Mouse (Mus musculus) embryonic facial prominence, embryonic 12.5 days (tissue): Measurements from ENCODE around the gene Atp5d. TPM values are rescaled to one million over a fixed set of nuclear protein-coding genes. Genes with fewer than 3 reads are reported as not detected.

Source experiments
- ATAC-seq: fragments of 200-750 bp; cut with Nextera tagmentation; 2 replicates; pipeline ENCODE4 v1.8.0; 2017; ENCODE audit not compliant: insufficient number of reproducible peaks, insufficient read depth, low FRiP score, low TSS enrichment
- H3K27ac ChIP-seq: fragments of 300-500 bp; sonication (generic); 2 replicates; pipeline ENCODE4 v1.5.1; 2016; ENCODE audit warnings: mild to moderate bottlenecking
- H3K27me3 ChIP-seq: fragments of 300-500 bp; sonication (generic); 2 replicates; pipeline ENCODE4 v1.6.1; 2016; ENCODE audit warnings: mild to moderate bottlenecking, moderate library complexity
- H3K36me3 ChIP-seq: fragments of 300-500 bp; sonication (generic); 2 replicates; pipeline ENCODE4 v1.6.1; 2016; ENCODE audit warnings: mild to moderate bottlenecking
- H3K4me1 ChIP-seq: fragments of 300-500 bp; sonication (generic); 2 replicates; pipeline ENCODE4 v1.6.1; 2016
- H3K4me2 ChIP-seq: fragments of 300-500 bp; sonication (generic); replicated peaks from 2 replicates; pipeline ENCODE4 v1.6.1; 2016; ENCODE audit warnings: mild to moderate bottlenecking, moderate library complexity
- H3K4me3 ChIP-seq: fragments of 300-500 bp; sonication (generic); 2 replicates; pipeline ENCODE4 v1.5.1; 2016; ENCODE audit warnings: mild to moderate bottlenecking
- H3K9ac ChIP-seq: fragments of 300-500 bp; sonication (generic); 2 replicates; pipeline ENCODE4 v1.6.1; 2016; ENCODE audit warnings: mild to moderate bottlenecking, moderate library complexity
- H3K9me3 ChIP-seq: fragments of 300-500 bp; sonication (generic); 2 replicates; pipeline ENCODE4 v1.6.1; 2016; ENCODE audit warnings: mild to moderate bottlenecking, moderate library complexity
- WGBS: fragments of 180-500 bp; shearing (Covaris S2); methylation state at CpG from one replicate; pipeline ENCODE4 v1.1.7; 2016; 5-methylcytosine and 5-hydroxymethylcytosine counted together
- polyA plus RNA-seq: library from polyadenylated mRNA; unstranded; fragments of >200 nt; fragmentation: Nextera tagmentation; extraction: Ambion mirVana; gene quantifications from 2 replicates; pipeline ENCODE4 v1.2.1, GENCODE M21; 2016

Atp5d gene
- polyA plus RNA-seq, 1 experiment from 2014 or later = 457 TPM

DNA sequence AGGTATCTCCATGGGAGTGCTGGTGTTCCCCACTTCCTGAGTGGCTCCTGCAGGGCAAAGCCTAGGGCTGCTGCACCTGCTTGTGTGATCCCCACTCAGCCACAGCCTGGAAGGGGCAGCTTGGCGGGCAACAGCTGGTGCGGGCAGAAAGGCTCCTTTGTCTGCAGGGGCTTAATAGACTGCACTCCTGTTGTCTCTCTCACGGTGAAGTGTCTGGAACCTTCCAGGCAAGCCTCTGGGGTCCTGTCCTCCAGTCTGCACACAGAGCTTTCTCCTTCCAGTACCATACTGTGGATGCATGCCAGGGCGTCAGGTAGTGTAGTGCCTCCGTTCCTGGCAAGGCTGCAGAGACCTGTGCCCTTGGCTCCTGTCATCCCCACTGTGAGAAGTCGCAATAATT, 19.9 kb upstream of the Atp5d start:
- no peaks in the 10 kb centered on the region for H3K9me3 ChIP-seq
- H3K4me3 ChIP-seq = peak overlapping the region; percentile 67
- peaks cover 33% of the 10 kb centered on the region for H3K4me1 ChIP-seq
- peak overlapping the region; percentile 92 for H3K4me2 ChIP-seq
- H3K27ac ChIP-seq = no peak overlapping the region
- peak overlapping the region; percentile 32; the same call in 1 of the 2 replicates for H3K9ac ChIP-seq
- ATAC-seq = no peak
- H3K27me3 ChIP-seq = no peaks in the 10 kb centered on the region
- WGBS = 68% methylated on average over 6 of the region's 6 CpGs
- H3K36me3 ChIP-seq = peaks cover 42% of the 10 kb centered on the region

DNA sequence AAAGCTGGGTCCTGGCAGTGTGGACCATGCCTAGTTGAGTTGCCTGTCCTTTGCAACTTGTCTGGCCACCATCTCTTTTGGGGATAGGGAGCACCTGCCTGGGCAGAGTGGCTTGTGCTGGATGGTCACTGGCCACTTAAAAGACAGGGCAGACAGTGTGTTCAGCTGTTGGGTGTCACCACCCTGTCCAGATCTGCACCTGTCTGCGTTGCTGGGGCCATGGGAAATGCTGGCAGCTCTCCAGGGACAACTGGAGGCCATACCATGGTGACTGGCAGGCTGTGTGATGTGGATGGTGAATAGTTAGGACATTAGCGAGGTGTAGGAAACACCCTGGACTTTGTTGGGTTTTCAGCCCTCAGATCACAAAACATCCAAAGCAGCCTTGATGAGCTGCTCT, 18.3 kb upstream of the Atp5d start:
- Histone ChIP-seq H3K4me2 (no peak overlapping the region), H3K9ac (peak overlapping the region; percentile 26; the same call in 1 of the 2 replicates), H3K4me3 (no peak overlapping the region), H3K36me3 (peaks cover 55% of the 10 kb centered on the region), H3K27ac (no peak overlapping the region), H3K4me1 (peaks cover 30% of the 10 kb centered on the region), H3K27me3 (no peaks in the 10 kb centered on the region), H3K9me3 (no peaks in the 10 kb centered on the region)
- WGBS = 89% methylated on average over 2 of the region's 2 CpGs
- no peak for ATAC-seq

DNA sequence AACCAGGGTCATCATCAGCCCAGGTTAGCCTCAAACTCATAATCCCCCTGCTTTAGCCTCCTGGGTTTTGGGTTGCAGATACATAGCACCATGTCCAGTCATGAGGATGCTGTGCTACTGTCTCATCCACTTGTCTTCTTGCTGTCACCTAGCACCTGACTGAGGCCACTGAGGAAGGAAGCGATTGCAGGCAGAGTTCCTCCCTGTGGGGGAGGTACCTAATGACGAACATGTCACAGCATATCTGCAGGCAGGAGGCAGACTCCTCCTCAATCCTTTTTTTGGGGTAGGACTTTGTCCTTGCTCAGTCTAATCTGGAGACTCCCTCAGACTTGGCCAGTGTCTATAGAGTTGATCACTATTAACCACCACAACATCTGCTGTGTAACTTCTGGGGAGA, 16.8 kb upstream of the Atp5d start:
- Histone ChIP-seq H3K27me3 (no peaks in the 10 kb centered on the region), H3K4me2 (no peak overlapping the region), H3K4me1 (peaks cover 30% of the 10 kb centered on the region), H3K36me3 (peaks cover 70% of the 10 kb centered on the region), H3K27ac (no peak overlapping the region), H3K4me3 (no peak overlapping the region), H3K9ac (no peak overlapping the region), H3K9me3 (no peaks in the 10 kb centered on the region)
- WGBS = 91% methylated on average over 2 of the region's 2 CpGs
- ATAC-seq = no peak

DNA sequence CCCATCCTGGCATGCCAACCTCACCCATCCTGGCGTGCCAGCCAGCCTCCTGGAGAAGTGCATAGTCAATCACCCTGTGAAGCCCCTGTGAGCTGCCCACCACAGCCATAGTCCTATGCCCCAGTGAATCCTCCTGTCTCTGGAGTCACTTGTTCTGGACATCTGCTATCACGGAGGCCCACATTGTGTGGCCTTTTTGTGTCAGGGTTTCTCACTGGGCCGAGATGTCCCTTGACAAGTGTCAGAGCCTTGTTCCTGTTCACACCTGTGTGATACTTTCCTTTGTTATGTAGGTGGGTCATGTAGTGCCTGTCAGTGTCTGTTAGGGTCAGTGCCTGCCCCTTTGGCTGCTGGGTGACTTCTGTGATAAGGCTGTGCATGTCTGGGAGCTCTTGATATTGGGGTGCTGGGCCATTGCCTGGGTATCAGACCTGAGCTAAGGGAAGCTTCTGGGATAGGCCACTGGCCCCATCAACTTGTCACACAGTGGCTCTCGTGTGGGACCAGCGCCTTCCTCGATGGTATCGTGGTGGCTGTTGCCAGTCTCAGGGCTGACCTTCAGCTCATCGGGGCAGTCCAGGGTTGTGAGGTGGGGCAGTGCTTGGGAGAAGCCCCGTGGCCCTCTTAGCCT, 14.4 kb upstream of the Atp5d start:
- no peak overlapping the region for H3K4me3 ChIP-seq
- H3K4me1 ChIP-seq = 0 out of 2 replicates have a peak, but pooled peaks cover 7% of the 10 kb centered on the region
- H3K9ac ChIP-seq = no peak overlapping the region
- no peaks in the 10 kb centered on the region for H3K27me3 ChIP-seq
- no peak for ATAC-seq
- peaks cover 82% of the 10 kb centered on the region for H3K36me3 ChIP-seq
- no peak overlapping the region for H3K4me2 ChIP-seq
- 92% methylated on average over 9 of the region's 9 CpGs for WGBS
- H3K27ac ChIP-seq = no peak overlapping the region
- no peaks in the 10 kb centered on the region for H3K9me3 ChIP-seq

DNA sequence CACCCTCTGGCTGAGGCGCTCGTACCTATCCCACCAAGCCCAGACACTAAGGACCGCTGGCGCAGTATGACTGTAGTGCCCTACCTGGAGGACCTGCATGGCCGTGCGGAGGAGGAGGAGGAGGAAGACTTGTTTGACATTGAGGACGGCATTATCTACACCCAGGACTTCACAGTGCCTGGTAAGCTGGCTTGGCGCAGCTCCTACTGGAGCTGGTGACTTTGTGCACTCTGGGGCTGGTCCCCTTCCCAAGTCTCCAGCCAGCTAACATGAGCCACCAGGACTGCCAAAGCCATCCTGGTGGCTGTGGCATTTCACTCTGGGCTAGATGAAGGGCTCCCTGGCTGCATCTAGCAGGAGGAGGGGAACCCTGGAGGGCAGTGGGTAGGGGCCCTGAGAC, 10.5 kb upstream of the Atp5d start:
- no peak for ATAC-seq

DNA sequence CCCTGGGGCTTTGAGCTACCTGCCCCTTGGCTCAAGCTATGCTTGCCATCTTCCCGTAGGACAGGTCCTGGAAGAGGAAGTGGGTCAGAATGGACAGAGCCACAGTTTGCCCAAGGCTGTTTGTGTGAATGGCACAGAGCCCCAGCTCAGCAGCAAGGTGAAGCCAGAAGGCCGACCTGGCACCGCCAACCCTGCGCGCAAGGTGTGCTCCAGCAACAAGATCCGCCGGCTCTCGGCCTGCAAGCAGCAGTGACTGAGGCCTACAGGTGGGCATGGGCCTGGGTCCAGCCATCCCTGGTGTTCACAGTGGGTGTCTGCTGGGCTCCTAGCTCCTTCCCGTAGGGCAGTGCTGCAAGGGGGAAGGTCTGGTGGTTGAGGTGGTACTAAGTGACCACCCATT, 8.6 kb upstream of the Atp5d start:
- no peaks in the 10 kb centered on the region for H3K9me3 ChIP-seq
- H3K4me3 ChIP-seq = no peak overlapping the region
- ATAC-seq = no peak
- H3K9ac ChIP-seq = no peak overlapping the region
- H3K36me3 ChIP-seq = peaks cover 97% of the 10 kb centered on the region
- no peak overlapping the region for H3K27ac ChIP-seq
- H3K27me3 ChIP-seq = peaks cover 4% of the 10 kb centered on the region
- no peak overlapping the region for H3K4me2 ChIP-seq
- WGBS = 91% methylated on average over 9 of the region's 9 CpGs
- peaks cover 15% of the 10 kb centered on the region for H3K4me1 ChIP-seq

More for the DNA sequence above, 10.5 kb upstream of the Atp5d start:
- Histone ChIP-seq H3K36me3 (peaks cover 90% of the 10 kb centered on the region), H3K4me1 (peaks cover 15% of the 10 kb centered on the region), H3K9ac (no peak overlapping the region), H3K27ac (no peak overlapping the region), H3K9me3 (no peaks in the 10 kb centered on the region), H3K4me2 (no peak overlapping the region), H3K4me3 (no peak overlapping the region), H3K27me3 (no peaks in the 10 kb centered on the region)
- whole genome bisulfite sequencing = 90% methylated on average over 8 of the region's 8 CpGs

DNA sequence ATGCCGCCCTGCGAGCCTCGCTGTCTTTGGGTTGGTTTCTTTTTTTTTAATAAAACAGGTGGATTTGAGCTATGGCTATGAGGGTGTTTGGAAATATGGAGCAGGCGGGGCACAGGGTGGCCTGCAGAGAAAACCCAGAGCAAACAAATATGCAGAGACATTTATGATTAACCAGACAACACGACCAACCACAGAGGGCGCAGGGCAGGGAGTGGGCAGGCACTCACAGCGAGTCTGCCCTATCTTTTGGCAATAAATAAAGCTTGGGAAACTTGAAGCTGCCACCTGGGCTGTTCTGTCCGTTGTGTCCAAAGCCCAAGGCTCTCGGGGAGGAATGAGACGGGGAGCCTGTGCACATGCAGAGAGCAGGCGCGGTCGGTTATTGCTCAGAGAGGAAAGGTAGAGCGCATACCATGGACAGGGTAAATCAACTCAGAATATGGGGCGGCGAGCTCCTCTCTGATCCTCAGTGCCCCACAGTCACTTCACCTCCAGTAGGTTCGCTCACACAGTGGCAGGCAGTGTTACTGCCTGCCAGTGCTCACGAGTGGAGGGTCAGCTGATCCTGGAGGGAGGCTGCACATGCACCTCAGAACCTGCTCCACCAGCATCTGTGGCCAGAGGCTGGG, 7.9 kb upstream of the Atp5d start:
- 0 out of 2 replicates have a peak overlapping the region, but pooled peaks have one; percentile 23 for H3K27ac ChIP-seq

DNA sequence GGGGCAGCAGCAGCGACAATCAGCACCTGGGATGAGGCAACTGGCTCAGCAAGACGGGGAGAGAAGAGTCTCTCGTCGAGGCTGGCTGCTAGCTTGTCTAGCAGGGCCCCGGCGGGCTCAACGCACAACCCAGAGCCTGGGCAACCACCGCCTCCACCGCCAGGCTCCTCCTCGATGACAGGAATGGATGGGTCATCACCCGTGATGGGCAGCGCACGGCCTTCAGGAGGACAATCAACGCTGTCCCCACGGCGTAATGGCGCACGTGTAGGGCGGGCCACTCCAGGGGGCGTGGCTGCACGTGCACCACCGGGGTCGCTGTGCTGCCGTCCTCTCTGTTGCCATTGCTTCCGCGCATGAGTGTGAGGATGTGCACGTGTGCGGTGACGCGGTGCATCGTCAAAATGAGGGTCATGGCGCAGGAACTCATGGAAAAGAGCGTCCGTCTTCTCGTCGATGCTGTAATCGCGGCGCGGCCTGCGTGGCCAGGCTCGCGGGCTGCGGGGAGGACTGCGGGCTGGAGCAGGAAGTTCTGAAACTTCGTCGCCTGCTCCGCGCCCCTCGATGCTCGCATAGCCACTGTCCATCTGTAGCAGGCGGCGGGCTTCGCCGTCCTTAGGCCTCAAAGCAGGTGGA, 7.0 kb upstream of the Atp5d start:
- WGBS = 14% methylated on average over 55 of the region's 55 CpGs
- H3K4me2 ChIP-seq = peak overlapping the region; percentile 48
- peak overlapping the region; percentile 27 for H3K4me3 ChIP-seq
- ATAC-seq = no peak
- H3K27ac ChIP-seq = peak overlapping the region; percentile 30; the same call in 1 of the 2 replicates
- no peaks in the 10 kb centered on the region for H3K9me3 ChIP-seq
- H3K27me3 ChIP-seq = peaks cover 20% of the 10 kb centered on the region
- peaks cover 81% of the 10 kb centered on the region for H3K36me3 ChIP-seq
- H3K9ac ChIP-seq = peak overlapping the region; percentile 47
- H3K4me1 ChIP-seq = peaks cover 18% of the 10 kb centered on the region

More for the DNA sequence above, 7.9 kb upstream of the Atp5d start:
- H3K27me3 ChIP-seq = peaks cover 10% of the 10 kb centered on the region
- 84% methylated on average over 18 of the region's 18 CpGs for WGBS
- no peak overlapping the region for H3K4me3 ChIP-seq
- H3K4me2 ChIP-seq = no peak overlapping the region
- ATAC-seq = no peak
- H3K36me3 ChIP-seq = peaks cover 91% of the 10 kb centered on the region
- no peak overlapping the region for H3K9ac ChIP-seq
- H3K9me3 ChIP-seq = no peaks in the 10 kb centered on the region
- H3K4me1 ChIP-seq = peaks cover 15% of the 10 kb centered on the region

DNA sequence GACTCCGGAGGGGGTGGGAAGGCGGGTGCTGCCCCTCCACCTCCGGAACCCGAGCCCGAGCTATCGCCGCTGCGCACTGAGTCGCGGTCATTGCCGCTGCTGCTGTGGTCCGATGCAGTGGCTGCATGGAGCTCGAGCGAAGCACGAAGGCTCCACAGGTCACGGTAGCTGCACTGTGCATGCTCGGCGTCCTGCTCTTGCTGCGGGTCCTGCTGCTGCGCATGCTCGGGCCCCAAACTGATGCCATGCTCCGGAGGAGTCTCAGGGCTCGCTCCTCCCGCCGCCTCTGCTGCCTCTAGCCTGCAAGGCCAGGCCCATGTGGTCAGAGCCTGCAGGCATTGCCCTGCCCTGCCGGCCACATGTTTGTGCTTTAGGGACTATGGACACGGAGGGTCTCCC, 6.5 kb upstream of the Atp5d start:
- H3K27me3 ChIP-seq = peaks cover 25% of the 10 kb centered on the region
- H3K4me2 ChIP-seq = peak overlapping the region; percentile 48
- H3K4me3 ChIP-seq = peak overlapping the region; percentile 27
- H3K4me1 ChIP-seq = peaks cover 23% of the 10 kb centered on the region
- H3K36me3 ChIP-seq = peaks cover 76% of the 10 kb centered on the region
- H3K27ac ChIP-seq = 0 out of 2 replicates have a peak overlapping the region, but pooled peaks have one; percentile 30
- H3K9me3 ChIP-seq = no peaks in the 10 kb centered on the region
- WGBS = 28% methylated on average over 27 of the region's 27 CpGs
- peak overlapping the region; percentile 47 for H3K9ac ChIP-seq
- ATAC-seq = no peak

DNA sequence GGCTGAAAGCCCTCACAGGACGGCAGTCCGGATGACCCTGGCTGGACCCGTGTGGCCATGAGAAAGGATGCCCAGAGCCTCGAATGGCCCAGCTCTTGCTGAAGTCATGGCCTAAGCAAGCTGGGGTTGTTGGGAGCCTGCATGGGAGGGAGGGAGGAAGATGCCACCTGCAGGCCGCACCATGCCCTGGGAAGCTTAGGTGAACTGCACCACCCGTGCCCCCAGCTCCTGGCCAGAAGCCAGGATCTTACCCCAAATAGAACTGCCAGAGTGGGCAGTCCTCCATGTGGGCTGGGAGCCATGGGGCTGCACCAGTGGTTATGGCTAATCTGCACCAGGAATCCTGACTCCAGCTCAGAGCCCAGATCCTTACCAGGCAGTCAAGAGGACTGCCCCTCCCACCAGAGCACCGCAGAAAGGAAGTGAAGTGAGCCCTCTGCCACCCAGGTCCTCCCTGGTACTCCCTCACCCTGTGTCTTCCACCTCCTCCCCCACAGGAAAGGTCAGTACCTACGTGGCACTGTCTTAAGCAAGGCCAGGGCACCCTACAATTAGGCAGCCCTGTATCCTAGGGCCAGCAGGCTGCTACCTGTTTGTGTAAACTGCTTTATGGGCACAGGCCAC, 5.1 kb upstream of the Atp5d start:
- Histone ChIP-seq H3K9ac (no peak overlapping the region), H3K4me1 (peaks cover 37% of the 10 kb centered on the region)
- no peak for ATAC-seq

DNA sequence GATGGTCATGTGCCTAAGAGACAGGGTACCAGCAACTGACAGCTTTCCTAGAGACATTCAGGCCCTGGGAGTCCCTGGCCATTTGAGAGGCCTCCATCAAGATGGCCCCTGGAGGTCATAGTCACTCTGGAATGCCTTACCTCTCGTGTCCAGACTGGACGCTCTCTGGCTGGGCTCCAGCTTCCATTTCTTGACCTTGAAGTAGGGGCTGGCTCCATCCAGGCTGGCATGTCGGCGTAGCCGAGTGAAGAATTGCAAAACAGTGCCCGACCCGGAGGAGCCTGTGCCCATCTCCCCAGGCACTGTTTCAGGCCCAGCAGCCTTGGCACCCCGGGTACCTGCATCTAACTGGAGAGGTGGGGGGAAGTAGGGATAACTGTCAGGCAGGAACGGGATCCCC, 4.0 kb upstream of the Atp5d start:
- no peak for ATAC-seq
- H3K9me3 ChIP-seq = no peaks in the 10 kb centered on the region
- no peak overlapping the region for H3K4me2 ChIP-seq
- H3K27ac ChIP-seq = no peak overlapping the region
- H3K36me3 ChIP-seq = peaks cover 51% of the 10 kb centered on the region
- peaks cover 41% of the 10 kb centered on the region for H3K27me3 ChIP-seq
- no peak overlapping the region for H3K4me3 ChIP-seq
- H3K9ac ChIP-seq = no peak overlapping the region
- WGBS = 87% methylated on average over 9 of the region's 9 CpGs
- H3K4me1 ChIP-seq = peaks cover 41% of the 10 kb centered on the region

More for the DNA sequence above, 5.1 kb upstream of the Atp5d start:
- Histone ChIP-seq H3K27me3 (peaks cover 38% of the 10 kb centered on the region), H3K4me3 (no peak overlapping the region), H3K4me2 (no peak overlapping the region), H3K9me3 (no peaks in the 10 kb centered on the region), H3K36me3 (peaks cover 62% of the 10 kb centered on the region), H3K27ac (0 out of 2 replicates have a peak overlapping the region, but pooled peaks have one; percentile 30)
- WGBS = 73% methylated on average over 8 of the region's 8 CpGs
